Mouse (Mus musculus) embryo, embryonic 11 days (tissue): ENCODE data around the gene Palld.
A peak's percentile ranks its signal among the peaks of the same experiment; 100 is the strongest.

Source experiments
- DNase-seq: peaks from one replicate; pipeline ENCODE4 v3.0.0-alpha.2; 2015

The Palld gene

GRCm38 (mm10) chr8:61549585-61549984 is 352.9 kb downstream of the Palld start:
- DNase-seq, result no peak

GRCm38 (mm10) chr8:61539828-61540500 is 362.5 kb downstream of the Palld start:
- DNase-seq, result peak; percentile 88

GRCm38 (mm10) chr8:61537471-61537870 is 365.0 kb downstream of the Palld start:
- no peak for DNase-seq

GRCm38 (mm10) chr8:61535472-61535871 is 367.0 kb downstream of the Palld start:
- peak; percentile 50 for DNase-seq

- no peak for DNase-seq
Observed at GRCm38 (mm10) chr8:61533356-61533926, 369.0 kb downstream of the Palld start.

GRCm38 (mm10) chr8:61532831-61533230 is 369.7 kb downstream of the Palld start:
- no peak for DNase-seq

- DNase-seq, result no peak
Observed at GRCm38 (mm10) chr8:61531944-61532795, 370.3 kb downstream of the Palld start.

GRCm38 (mm10) chr8:61528642-61529041 is 373.8 kb downstream of the Palld start:
- no peak for DNase-seq

- DNase-seq, result no peak
Observed at GRCm38 (mm10) chr8:61528197-61528596, 374.3 kb downstream of the Palld start.

GRCm38 (mm10) chr8:61527037-61527436 is 375.5 kb downstream of the Palld start:
- no peak for DNase-seq

GRCm38 (mm10) chr8:61522132-61522531 is 380.4 kb downstream of the Palld start:
- peak; percentile 43 for DNase-seq

- DNase-seq, result no peak
Observed at GRCm38 (mm10) chr8:61517502-61518185, 384.8 kb downstream of the Palld start.

- DNase-seq, result no peak
Observed at GRCm38 (mm10) chr8:61516745-61517501, 385.6 kb downstream of the Palld start.

GRCm38 (mm10) chr8:61515931-61516744 is 386.4 kb downstream of the Palld start:
- DNase-seq, result peak; percentile 90

GRCm38 (mm10) chr8:61515110-61515930 is 387.2 kb downstream of the Palld start:
- peak; percentile 31 for DNase-seq

GRCm38 (mm10) chr8:61502277-61502676 is 400.2 kb downstream of the Palld start:
- DNase-seq, result no peak

- no peak for DNase-seq
Observed at GRCm38 (mm10) chr8:61500914-61501313, 401.6 kb downstream of the Palld start.

GRCm38 (mm10) chr8:61499035-61499434 is 403.5 kb downstream of the Palld start:
- DNase-seq, result peak; percentile 59

- DNase-seq, result no peak
Observed at GRCm38 (mm10) chr8:61497110-61497509, 405.4 kb downstream of the Palld start.

- DNase-seq, result no peak
Observed at GRCm38 (mm10) chr8:61488631-61489030, 413.9 kb downstream of the Palld start.
